ENCODE assay signal across 8 mouse cellular contexts in the genomic region with DNA sequence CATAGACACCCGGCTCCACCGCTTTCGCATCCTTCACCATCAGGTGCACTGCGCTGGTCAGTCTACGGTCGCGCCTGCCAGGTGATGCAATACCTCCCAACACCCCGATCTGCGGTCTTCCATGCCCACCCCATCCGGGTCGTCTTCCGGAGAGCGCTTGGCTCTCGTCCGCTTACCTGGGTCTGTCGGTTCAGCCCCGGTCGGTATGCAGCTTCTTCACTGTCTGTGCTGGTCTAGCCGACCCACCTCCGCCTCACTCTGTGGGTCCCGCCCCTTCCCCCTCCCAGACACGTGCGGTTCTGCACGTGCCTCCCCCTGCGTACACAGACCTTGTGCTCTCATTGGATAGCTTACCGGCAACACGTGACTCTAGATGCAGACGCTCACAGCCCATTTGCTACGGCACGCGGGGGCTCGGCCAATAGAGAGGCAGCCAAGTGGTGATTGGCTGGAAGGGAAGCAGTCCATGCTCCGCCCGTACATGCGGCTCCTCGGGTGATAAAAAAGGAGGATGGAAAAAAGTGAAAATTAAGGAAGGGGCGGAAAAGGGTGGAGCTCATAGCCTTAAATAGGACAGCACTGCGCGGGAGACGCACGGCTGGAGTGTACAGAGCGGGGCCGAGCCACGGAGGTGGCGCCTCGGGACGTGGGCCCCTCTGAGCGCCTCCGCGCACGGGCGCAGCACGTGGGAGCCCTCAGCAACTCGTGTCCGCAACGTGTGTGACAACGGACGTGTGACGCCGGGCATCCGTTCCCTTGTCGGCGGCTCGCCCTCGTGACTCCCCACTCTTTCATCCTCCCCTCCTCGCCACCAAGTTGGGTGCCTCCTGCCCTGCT. TPM values are rescaled to one million over a fixed set of nuclear protein-coding genes. Genes with fewer than 3 reads are reported as not detected.
A peak's percentile ranks its signal among the peaks of the same experiment; 100 is the strongest.
DNase-seq lines count a peak whose midpoint lies in the region; ATAC-seq lines count a peak whose summit lies in the region.

Gene Ciart, minus strand, starts transcription at position 273 of the 837 bp plus-strand sequence.

- peak; percentile 97 for ATAC-seq in megakaryocyte, adult 5-6 weeks (ENCODE audit: poor library complexity, severe bottlenecking)

- DNase-seq in adrenal gland, adult (ENCODE audit: inconsistent age in 2 of 2, low spot score in 1 of 2): peak; percentile 98
- DNase-seq in embryo, embryonic 10 days (ENCODE audit: low spot score): peak; percentile 98
- peak; percentile 88 for DNase-seq in gastrocnemius, postnatal 10 days
- DNase-seq in induced T-regulatory cell, adult 2 months (ENCODE audit: low read depth): peak; percentile 95
- DNase-seq in left cerebral cortex, adult 8-10 months (ENCODE audit: low spot score in 2 of 2): peak; percentile 85 to 99
- peak; percentile 98 for DNase-seq in right cerebral cortex, adult 18-20 months
- peak; percentile 82 for DNase-seq in urinary bladder, adult 2 months (ENCODE audit: low spot score)

RNA-seq across cellular contexts. Expression of gene Ciart, which starts in this region (rescaled TPM):
- 1 to 10 TPM; 1.0 to 1.6 TPM for total RNA-seq in gastrocnemius, postnatal 10 days (2021)
- total RNA-seq in left cerebral cortex, adult 8-10 months (2022): 10 to 100 TPM; 27.0 to 55.7 (median 48.4) TPM
- 1.0 and 1.2 TPM in 2 replicates for total RNA-seq in megakaryocyte, adult 5-6 weeks (2015)
- 0.85 and 1.6 TPM in 2 replicates for total RNA-seq in megakaryocyte, adult 5-6 weeks (2017)
- polyA plus RNA-seq in urinary bladder, adult 2 months (2012; rRNA removed): 37.5 and 49.5 TPM in 2 replicates

Comparison
In these comparisons a context has a peak if more than half of its experiments do, and no peak if none do; other contexts are left out.
1. Peak in every context shown above with its lines: DNase-seq and ATAC-seq.
2. RNA of gene Ciart (total RNA-seq): 27.0 to 55.7 TPM in left cerebral cortex, adult 8-10 months; 0.85 to 1.6 TPM in megakaryocyte, adult 5-6 weeks and 1.0 to 1.6 TPM in gastrocnemius, postnatal 10 days; every median in the first group is over 10 times any median in the second.